Mouse (Mus musculus): Measurements from ENCODE around the gene Catsper2. TPM values are rescaled to one million over a fixed set of nuclear protein-coding genes. Genes with fewer than 3 reads are reported as not detected.

The Catsper2 gene
- polyA plus RNA-seq, 1 experiment from 2014 or later, result 2.9 TPM

DNA sequence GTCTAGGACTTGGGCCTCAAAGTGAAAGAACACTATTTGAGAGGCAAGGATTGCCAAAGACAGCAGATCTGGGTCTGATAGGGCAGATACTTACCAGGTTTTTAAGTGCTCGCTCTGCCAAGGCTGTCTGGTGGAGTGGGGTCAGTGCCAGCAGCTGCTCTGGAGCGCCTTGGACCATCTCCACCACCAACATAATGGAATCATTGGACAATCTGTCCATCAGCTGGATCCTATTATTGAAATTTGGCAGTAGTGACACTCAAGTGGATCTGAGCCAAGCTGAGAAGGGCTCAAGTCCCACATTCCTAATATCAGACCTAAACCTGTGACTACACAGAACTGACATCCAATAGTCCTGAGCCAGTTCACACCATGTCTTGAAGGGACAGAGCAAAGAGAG is 44.8 kb downstream of the Catsper2 start:
- Histone ChIP-seq H3K4me1 (replicated peaks; ENCODE audit: control insufficient read depth, insufficient read depth, low read length) (no peaks in the 10 kb centered on the region), H3K36me3 (replicated peaks; ENCODE audit: control insufficient read depth, insufficient read depth) (no peaks in the 10 kb centered on the region; the same call in 1 of the 2 replicates), H3K4me3 (replicated peaks; ENCODE audit: low read length) (no peak overlapping the region), H3K4me2 (replicated peaks) (no peak overlapping the region), H3K27me3 (ENCODE audit: control insufficient read depth, insufficient read depth, low read length) (no peaks in the 10 kb centered on the region), H3K27ac (no peak overlapping the region), H3K9ac (no peak overlapping the region), H3K9me3 (ENCODE audit: control insufficient read depth, low read length) (no peaks in the 10 kb centered on the region)
- WGBS, result 88% methylated on average over 2 of the region's 2 CpGs
- ATAC-seq (ENCODE audit: low FRiP score) (no peak), DNase-seq (ENCODE audit: low spot score) (no peak)

GRCm38 (mm10) chr2:121363656-121364055 is 49.9 kb downstream of the Catsper2 start:
- WGBS, result 88% methylated on average over 3 of the region's 3 CpGs
- ATAC-seq (ENCODE audit: low FRiP score) (no peak), DNase-seq (ENCODE audit: low spot score) (no peak)
- no peak overlapping the region for H3K9ac ChIP-seq
- H3K4me3 ChIP-seq (replicated peaks; ENCODE audit: low read length), result no peak overlapping the region
- H3K36me3 ChIP-seq (replicated peaks; ENCODE audit: control insufficient read depth, insufficient read depth), result no peaks in the 10 kb centered on the region; the same call in 1 of the 2 replicates
- H3K4me2 ChIP-seq (replicated peaks), result no peak overlapping the region
- 0 out of 2 replicates have a peak, but pooled peaks cover 6% of the 10 kb centered on the region for H3K27me3 ChIP-seq (ENCODE audit: control insufficient read depth, insufficient read depth, low read length)
- H3K27ac ChIP-seq, result no peak overlapping the region
- H3K9me3 ChIP-seq (ENCODE audit: control insufficient read depth, low read length), result no peaks in the 10 kb centered on the region
- H3K4me1 ChIP-seq (replicated peaks; ENCODE audit: control insufficient read depth, insufficient read depth, low read length), result no peaks in the 10 kb centered on the region; the same call in 1 of the 2 replicates

DNA sequence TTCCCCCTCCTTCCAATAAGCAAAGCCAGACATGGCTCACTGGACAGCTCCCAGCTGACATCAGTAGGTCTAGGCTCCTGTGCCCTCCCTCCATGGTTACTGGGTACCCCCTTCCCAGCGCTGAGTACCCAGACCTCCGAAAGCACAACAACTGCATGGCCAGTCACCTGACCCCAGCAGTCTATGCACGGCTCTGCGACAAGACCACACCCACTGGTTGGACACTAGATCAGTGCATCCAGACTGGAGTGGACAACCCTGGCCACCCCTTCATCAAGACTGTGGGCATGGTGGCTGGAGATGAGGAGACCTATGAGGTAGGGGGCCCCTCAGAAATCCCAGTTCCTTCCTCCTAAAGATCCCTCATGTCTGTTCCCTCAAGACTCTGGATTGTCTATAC is 54.1 kb downstream of the Catsper2 start:
- peak overlapping the region; percentile 72; the same call in 1 of the 2 replicates for H3K9ac ChIP-seq
- no peak for ATAC-seq (ENCODE audit: low FRiP score)

GRCm38 (mm10) chr2:121358381-121358780 is 55.2 kb downstream of the Catsper2 start:
- H3K9ac ChIP-seq, result peak overlapping the region; percentile 72
- H3K4me1 ChIP-seq (replicated peaks; ENCODE audit: control insufficient read depth, insufficient read depth, low read length), result peaks cover 9% of the 10 kb centered on the region; the same call in 1 of the 2 replicates
- H3K4me3 ChIP-seq (replicated peaks; ENCODE audit: low read length), result peak overlapping the region; percentile 42
- peak; percentile 62 for DNase-seq (ENCODE audit: low spot score)
- peak overlapping the region; percentile 60 for H3K4me2 ChIP-seq (replicated peaks)
- H3K27me3 ChIP-seq (ENCODE audit: control insufficient read depth, insufficient read depth, low read length), result peaks cover 20% of the 10 kb centered on the region
- H3K9me3 ChIP-seq (ENCODE audit: control insufficient read depth, low read length), result no peaks in the 10 kb centered on the region
- under 1% methylated on average over 16 of the region's 16 CpGs for WGBS
- H3K36me3 ChIP-seq (replicated peaks; ENCODE audit: control insufficient read depth, insufficient read depth), result no peaks in the 10 kb centered on the region; the same call in 1 of the 2 replicates
- H3K27ac ChIP-seq, result peak overlapping the region; percentile 55
- peak; percentile 76 for ATAC-seq (ENCODE audit: low FRiP score)

More for the DNA sequence above, 54.1 kb downstream of the Catsper2 start:
- H3K27ac ChIP-seq, result no peak overlapping the region
- 56% methylated on average over 4 of the region's 4 CpGs for WGBS
- H3K4me3 ChIP-seq (replicated peaks; ENCODE audit: low read length), result peak overlapping the region; percentile 42
- no peaks in the 10 kb centered on the region; the same call in 1 of the 2 replicates for H3K36me3 ChIP-seq (replicated peaks; ENCODE audit: control insufficient read depth, insufficient read depth)
- H3K4me2 ChIP-seq (replicated peaks), result peak overlapping the region; percentile 60
- peaks cover 20% of the 10 kb centered on the region for H3K27me3 ChIP-seq (ENCODE audit: control insufficient read depth, insufficient read depth, low read length)
- no peak for DNase-seq (ENCODE audit: low spot score)
- H3K9me3 ChIP-seq (ENCODE audit: control insufficient read depth, low read length), result no peaks in the 10 kb centered on the region
- H3K4me1 ChIP-seq (replicated peaks; ENCODE audit: control insufficient read depth, insufficient read depth, low read length), result peaks cover 4% of the 10 kb centered on the region; the same call in 1 of the 2 replicates

- H3K4me1 ChIP-seq (replicated peaks; ENCODE audit: control insufficient read depth, insufficient read depth, low read length), result peaks cover 9% of the 10 kb centered on the region; the same call in 1 of the 2 replicates
- peak overlapping the region; percentile 72 for H3K9ac ChIP-seq
- no peak for DNase-seq (ENCODE audit: low spot score)
- H3K4me2 ChIP-seq (replicated peaks), result peak overlapping the region; percentile 60
- WGBS, result 8% methylated on average over 4 of the region's 4 CpGs
- H3K27ac ChIP-seq, result peak overlapping the region; percentile 55; the same call in 1 of the 2 replicates
- no peaks in the 10 kb centered on the region for H3K9me3 ChIP-seq (ENCODE audit: control insufficient read depth, low read length)
- H3K36me3 ChIP-seq (replicated peaks; ENCODE audit: control insufficient read depth, insufficient read depth), result no peaks in the 10 kb centered on the region
- no peak for ATAC-seq (ENCODE audit: low FRiP score)
- peaks cover 20% of the 10 kb centered on the region for H3K27me3 ChIP-seq (ENCODE audit: control insufficient read depth, insufficient read depth, low read length)
- H3K4me3 ChIP-seq (replicated peaks; ENCODE audit: low read length), result peak overlapping the region; percentile 42
Observed at GRCm38 (mm10) chr2:121357961-121358360, 55.6 kb downstream of the Catsper2 start.

GRCm38 (mm10) chr2:121357494-121357893 is 56.1 kb downstream of the Catsper2 start, which contains the start of gene Ckmt1:
TSS of gene Ckmt1 (plus strand) at chr2:121357714.
- Histone ChIP-seq H3K4me2 (replicated peaks) (peak within 1 kb of the TSS; percentile 60), H3K9ac (peak within 1 kb of the TSS; percentile 72), H3K4me3 (replicated peaks; ENCODE audit: low read length) (peak within 1 kb of the TSS; percentile 42), H3K9me3 (ENCODE audit: control insufficient read depth, low read length) (no peaks in the 10 kb centered on the region), H3K36me3 (replicated peaks; ENCODE audit: control insufficient read depth, insufficient read depth) (no peaks in the 10 kb centered on the region), H3K4me1 (replicated peaks; ENCODE audit: control insufficient read depth, insufficient read depth, low read length) (peaks cover 9% of the 10 kb centered on the region; the same call in 1 of the 2 replicates), H3K27me3 (ENCODE audit: control insufficient read depth, insufficient read depth, low read length) (peaks cover 20% of the 10 kb centered on the region), H3K27ac (peak within 1 kb of the TSS; percentile 55; the same call in 1 of the 2 replicates)
- DNase-seq (ENCODE audit: low spot score) (no peak), ATAC-seq (ENCODE audit: low FRiP score) (no peak)
- WGBS, result 64% methylated on average over 5 of the region's 5 CpGs

GRCm38 (mm10) chr2:121354820-121355592 is 58.6 kb downstream of the Catsper2 start, which contains the start of gene Ppip5k1:
TSS of gene Ppip5k1 (minus strand) at chr2:121355396.
- H3K4me1 ChIP-seq (replicated peaks; ENCODE audit: control insufficient read depth, insufficient read depth, low read length), result peaks cover 9% of the 10 kb centered on the region; the same call in 1 of the 2 replicates
- peaks cover 20% of the 10 kb centered on the region for H3K27me3 ChIP-seq (ENCODE audit: control insufficient read depth, insufficient read depth, low read length)
- DNase-seq (ENCODE audit: low spot score), result peak; percentile 96
- peak within 1 kb of the TSS; percentile 79 for H3K9ac ChIP-seq
- peak within 1 kb of the TSS; percentile 78 for H3K27ac ChIP-seq
- WGBS, result under 1% methylated on average over 57 of the region's 58 CpGs
- no peaks in the 10 kb centered on the region for H3K36me3 ChIP-seq (replicated peaks; ENCODE audit: control insufficient read depth, insufficient read depth)
- peak within 1 kb of the TSS; percentile 64 for H3K4me3 ChIP-seq (replicated peaks; ENCODE audit: low read length)
- peak within 1 kb of the TSS; percentile 62 for H3K4me2 ChIP-seq (replicated peaks)
- no peaks in the 10 kb centered on the region for H3K9me3 ChIP-seq (ENCODE audit: control insufficient read depth, low read length)
- ATAC-seq (ENCODE audit: low FRiP score), result peak; percentile 98

DNA sequence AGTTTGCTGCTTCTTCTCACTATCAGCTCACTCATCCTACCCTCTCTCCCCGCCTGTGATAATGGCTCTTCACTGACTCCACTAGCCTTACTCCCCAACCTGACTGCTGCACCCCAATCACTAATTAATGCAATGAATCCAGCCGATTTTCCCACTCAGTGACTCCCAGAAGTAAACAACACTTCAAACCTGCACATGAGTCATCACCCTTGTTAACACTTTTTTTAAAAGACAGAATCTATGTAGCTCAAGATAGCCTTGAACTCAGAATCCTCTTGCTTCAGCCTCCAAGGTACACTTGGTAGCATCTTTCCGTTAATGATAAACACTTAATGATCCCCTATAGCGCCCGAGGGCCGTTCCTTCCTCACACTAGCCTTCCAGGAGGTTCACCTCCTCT is 59.2 kb downstream of the Catsper2 start:
- peak overlapping the region; percentile 79 for H3K9ac ChIP-seq
- no peak for ATAC-seq (ENCODE audit: low FRiP score)
- peaks cover 9% of the 10 kb centered on the region; the same call in 1 of the 2 replicates for H3K4me1 ChIP-seq (replicated peaks; ENCODE audit: control insufficient read depth, insufficient read depth, low read length)
- H3K36me3 ChIP-seq (replicated peaks; ENCODE audit: control insufficient read depth, insufficient read depth), result peaks cover 4% of the 10 kb centered on the region; the same call in 1 of the 2 replicates
- 4% methylated on average over 6 of the region's 6 CpGs for WGBS
- H3K4me3 ChIP-seq (replicated peaks; ENCODE audit: low read length), result peak overlapping the region; percentile 64
- peak overlapping the region; percentile 78 for H3K27ac ChIP-seq
- H3K27me3 ChIP-seq (ENCODE audit: control insufficient read depth, insufficient read depth, low read length), result peaks cover 18% of the 10 kb centered on the region
- H3K9me3 ChIP-seq (ENCODE audit: control insufficient read depth, low read length), result no peaks in the 10 kb centered on the region
- no peak for DNase-seq (ENCODE audit: low spot score)
- peak overlapping the region; percentile 62 for H3K4me2 ChIP-seq (replicated peaks)

GRCm38 (mm10) chr2:121353156-121353555 is 60.4 kb downstream of the Catsper2 start:
- ATAC-seq (ENCODE audit: low FRiP score) (no peak), DNase-seq (ENCODE audit: low spot score) (no peak)
- Histone ChIP-seq H3K4me1 (replicated peaks; ENCODE audit: control insufficient read depth, insufficient read depth, low read length) (peaks cover 9% of the 10 kb centered on the region; the same call in 1 of the 2 replicates), H3K4me2 (replicated peaks) (no peak overlapping the region), H3K27me3 (ENCODE audit: control insufficient read depth, insufficient read depth, low read length) (peaks cover 13% of the 10 kb centered on the region), H3K9me3 (ENCODE audit: control insufficient read depth, low read length) (no peaks in the 10 kb centered on the region), H3K4me3 (replicated peaks; ENCODE audit: low read length) (no peak overlapping the region), H3K27ac (no peak overlapping the region), H3K9ac (no peak overlapping the region), H3K36me3 (replicated peaks; ENCODE audit: control insufficient read depth, insufficient read depth) (peaks cover 16% of the 10 kb centered on the region)
- 58% methylated on average over 8 of the region's 8 CpGs for WGBS
